Mouse (Mus musculus): ENCODE results near the gene Tfcp2. TPM values are rescaled to one million over a fixed set of nuclear protein-coding genes. Genes with fewer than 3 reads are reported as not detected.

Tfcp2 gene
- polyA plus RNA-seq, 1 experiment from 2014 or later = 36.9 TPM

GRCm38 (mm10) chr15:100469189-100469545 lies 82.6 kb downstream of the Tfcp2 start:
- Histone ChIP-seq H3K4me1 (replicated peaks) (peaks cover 34% of the 10 kb centered on the region), H3K9me3 (no peaks in the 10 kb centered on the region; the same call in 1 of the 2 replicates), H3K36me3 (peaks cover 37% of the 10 kb centered on the region), H3K27me3 (ENCODE audit: insufficient read depth, poor library complexity, severe bottlenecking) (no peaks in the 10 kb centered on the region), H3K4me3 (peak overlapping the region; percentile 86), H3K27ac (peak overlapping the region; percentile 92)
- WGBS = 1% methylated on average over 19 of the region's 19 CpGs
- DNase-seq (ENCODE audit: low spot score) = no peak

DNA sequence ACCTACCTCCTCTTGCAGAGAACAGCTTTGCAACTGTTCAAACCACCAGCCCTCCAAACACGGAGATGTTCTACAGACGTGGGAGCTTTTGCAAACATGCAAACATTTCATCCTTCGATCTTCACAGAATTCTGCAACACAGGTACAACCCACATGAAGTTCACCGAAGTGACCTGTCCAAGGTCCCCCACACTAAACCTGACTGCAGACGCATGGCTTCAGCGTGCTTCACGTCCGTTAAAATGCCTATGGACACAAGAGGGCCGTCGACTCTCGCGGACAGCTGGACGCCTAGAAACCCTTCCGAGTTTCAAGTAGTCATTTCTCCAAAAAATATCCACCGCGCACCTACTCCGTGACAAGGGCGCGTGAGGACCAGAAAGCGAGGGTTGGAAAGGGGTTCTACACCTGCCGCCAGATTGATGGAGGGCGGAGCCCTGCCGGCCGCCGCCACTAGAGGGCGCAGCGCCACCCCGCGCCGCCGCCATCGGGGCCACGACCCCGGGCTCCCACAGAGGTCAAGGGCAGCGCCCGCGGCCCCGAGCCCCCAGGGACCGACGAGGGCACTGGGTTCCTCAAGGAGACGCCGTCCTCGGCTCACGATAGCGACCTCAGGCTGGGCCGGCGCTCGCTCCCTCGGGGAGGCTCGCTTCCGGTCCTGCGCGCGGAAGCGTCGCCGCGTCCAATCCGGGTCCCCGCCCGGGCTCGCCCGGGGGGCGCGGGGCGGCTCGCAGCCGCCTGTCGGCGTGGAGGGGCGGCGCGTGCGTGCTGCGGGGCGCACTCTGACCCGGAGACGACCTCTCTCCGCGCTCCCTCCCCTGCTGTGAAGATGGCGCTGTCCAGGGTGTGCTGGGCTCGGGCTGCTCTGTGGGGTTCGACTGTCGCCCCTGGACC lies 83.3 kb downstream of the Tfcp2 start, which contains the start of gene Letmd1:
Gene Letmd1, plus strand, starts transcription at position 729 of the 894 bp plus-strand sequence.
- peak; percentile 86 for DNase-seq (ENCODE audit: low spot score)
- H3K4me3 ChIP-seq = peak within 1 kb of the TSS; percentile 86
- 3% methylated on average over 84 of the region's 84 CpGs for WGBS
- no peaks in the 10 kb centered on the region for H3K27me3 ChIP-seq (ENCODE audit: insufficient read depth, poor library complexity, severe bottlenecking)
- peaks cover 30% of the 10 kb centered on the region for H3K36me3 ChIP-seq
- peaks cover 34% of the 10 kb centered on the region for H3K4me1 ChIP-seq (replicated peaks)
- H3K9me3 ChIP-seq = no peaks in the 10 kb centered on the region; the same call in 1 of the 2 replicates
- peak within 1 kb of the TSS; percentile 92 for H3K27ac ChIP-seq

- no peak for DNase-seq (ENCODE audit: low spot score)
- H3K4me1 ChIP-seq (replicated peaks) = peaks cover 34% of the 10 kb centered on the region
- no peak overlapping the region for H3K27ac ChIP-seq
- H3K27me3 ChIP-seq (ENCODE audit: insufficient read depth, poor library complexity, severe bottlenecking) = no peaks in the 10 kb centered on the region
- H3K9me3 ChIP-seq = no peaks in the 10 kb centered on the region; the same call in 1 of the 2 replicates
- H3K36me3 ChIP-seq = peaks cover 22% of the 10 kb centered on the region
- peak overlapping the region; percentile 86 for H3K4me3 ChIP-seq
- 53% methylated on average over 8 of the region's 8 CpGs for WGBS
These were observed 84.1 kb downstream of the Tfcp2 start for GRCm38 (mm10) chr15:100467738-100468137.

DNA sequence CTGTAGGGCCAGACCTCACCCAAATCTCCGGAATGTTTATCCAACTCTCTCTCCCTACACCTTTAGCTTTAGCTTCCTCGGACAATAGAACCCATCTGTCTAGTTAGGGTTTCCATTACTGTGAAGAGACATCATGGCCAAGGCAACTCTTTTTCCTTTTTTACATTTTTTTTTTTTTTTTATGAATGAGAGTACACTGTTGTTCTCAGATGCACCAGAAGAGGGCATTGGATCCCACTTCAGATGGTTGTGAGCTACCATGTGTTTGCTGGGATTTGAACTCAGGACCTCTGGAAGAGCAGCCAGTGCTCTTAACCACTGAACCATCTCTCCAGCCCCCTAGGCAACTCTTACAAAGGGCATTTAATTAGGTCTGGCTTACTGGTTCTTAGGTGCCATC lies 86.4 kb downstream of the Tfcp2 start:
- 86% methylated on average over 2 of the region's 2 CpGs for WGBS
- no peaks in the 10 kb centered on the region for H3K27me3 ChIP-seq (ENCODE audit: insufficient read depth, poor library complexity, severe bottlenecking)
- peaks cover 33% of the 10 kb centered on the region for H3K4me1 ChIP-seq (replicated peaks)
- H3K27ac ChIP-seq = no peak overlapping the region
- no peak overlapping the region for H3K4me3 ChIP-seq
- no peaks in the 10 kb centered on the region for H3K9me3 ChIP-seq
- no peak for DNase-seq (ENCODE audit: low spot score)
- H3K36me3 ChIP-seq = no peaks in the 10 kb centered on the region

- Histone ChIP-seq H3K27me3 (ENCODE audit: insufficient read depth, poor library complexity, severe bottlenecking) (peaks cover 4% of the 10 kb centered on the region; the same call in 1 of the 2 replicates), H3K9me3 (no peaks in the 10 kb centered on the region), H3K4me3 (no peak overlapping the region), H3K4me1 (replicated peaks) (peaks cover 17% of the 10 kb centered on the region), H3K27ac (no peak overlapping the region), H3K36me3 (no peaks in the 10 kb centered on the region)
- WGBS = 29% methylated on average over 6 of the region's 6 CpGs
- DNase-seq (ENCODE audit: low spot score) = peak; percentile 60
These were observed 88.1 kb downstream of the Tfcp2 start for GRCm38 (mm10) chr15:100463712-100464111.

GRCm38 (mm10) chr15:100462086-100462485 lies 89.7 kb downstream of the Tfcp2 start:
- no peak for DNase-seq (ENCODE audit: low spot score)
- H3K27ac ChIP-seq = no peak overlapping the region
- H3K9me3 ChIP-seq = no peaks in the 10 kb centered on the region
- H3K4me3 ChIP-seq = no peak overlapping the region
- no peaks in the 10 kb centered on the region for H3K36me3 ChIP-seq
- H3K27me3 ChIP-seq (ENCODE audit: insufficient read depth, poor library complexity, severe bottlenecking) = peaks cover 11% of the 10 kb centered on the region; the same call in 1 of the 2 replicates
- 0 out of 2 replicates have a peak, but pooled peaks cover 3% of the 10 kb centered on the region for H3K4me1 ChIP-seq (replicated peaks)
- WGBS = 88% methylated on average over 5 of the region's 5 CpGs

- H3K4me3 ChIP-seq = no peak overlapping the region
- 81% methylated on average over 9 of the region's 9 CpGs for WGBS
These were observed 90.2 kb downstream of the Tfcp2 start for GRCm38 (mm10) chr15:100461646-100462045.

DNA sequence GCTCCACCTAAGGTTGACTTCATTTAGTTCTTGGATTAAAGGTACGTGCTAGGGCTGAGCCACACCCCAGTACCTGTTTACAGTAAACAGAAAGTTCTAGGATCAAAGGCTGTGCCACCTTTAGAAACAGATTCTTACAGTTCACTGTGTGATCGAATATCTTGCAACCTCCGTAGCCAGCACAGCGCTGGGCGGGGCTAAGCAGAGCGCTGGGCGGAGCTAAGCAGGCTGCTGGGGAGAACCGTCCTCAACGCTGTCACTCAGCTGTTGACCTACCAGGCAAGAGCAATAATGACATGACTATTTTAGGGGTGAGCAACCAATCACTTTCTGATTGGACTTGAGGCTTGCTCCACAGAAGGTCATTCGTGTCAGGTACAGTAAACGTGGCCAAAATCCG lies 90.9 kb downstream of the Tfcp2 start:
- no peaks in the 10 kb centered on the region for H3K9me3 ChIP-seq
- 0 out of 2 replicates have a peak, but pooled peaks cover 3% of the 10 kb centered on the region for H3K4me1 ChIP-seq (replicated peaks)
- no peak overlapping the region for H3K27ac ChIP-seq
- peaks cover 11% of the 10 kb centered on the region; the same call in 1 of the 2 replicates for H3K27me3 ChIP-seq (ENCODE audit: insufficient read depth, poor library complexity, severe bottlenecking)
- H3K4me3 ChIP-seq = peak overlapping the region; percentile 12; the same call in 1 of the 2 replicates
- peak; percentile 25 for DNase-seq (ENCODE audit: low spot score)
- no peaks in the 10 kb centered on the region for H3K36me3 ChIP-seq
- WGBS = 10% methylated on average over 12 of the region's 12 CpGs

More at GRCm38 (mm10) chr15:100461646-100462045, 90.2 kb downstream of the Tfcp2 start:
- DNase-seq (ENCODE audit: low spot score) = no peak
- H3K27me3 ChIP-seq (ENCODE audit: insufficient read depth, poor library complexity, severe bottlenecking) = peaks cover 11% of the 10 kb centered on the region; the same call in 1 of the 2 replicates
- no peaks in the 10 kb centered on the region for H3K36me3 ChIP-seq
- 0 out of 2 replicates have a peak, but pooled peaks cover 3% of the 10 kb centered on the region for H3K4me1 ChIP-seq (replicated peaks)
- no peak overlapping the region for H3K27ac ChIP-seq
- H3K9me3 ChIP-seq = no peaks in the 10 kb centered on the region

GRCm38 (mm10) chr15:100458055-100458454 lies 93.8 kb downstream of the Tfcp2 start:
- H3K27me3 ChIP-seq (ENCODE audit: insufficient read depth, poor library complexity, severe bottlenecking) = peaks cover 11% of the 10 kb centered on the region; the same call in 1 of the 2 replicates
- no peaks in the 10 kb centered on the region for H3K9me3 ChIP-seq
- peak; percentile 60 for DNase-seq (ENCODE audit: low spot score)
- no peaks in the 10 kb centered on the region for H3K36me3 ChIP-seq
- H3K4me1 ChIP-seq (replicated peaks) = 0 out of 2 replicates have a peak, but pooled peaks cover 3% of the 10 kb centered on the region
- H3K27ac ChIP-seq = no peak overlapping the region
- no peak overlapping the region for H3K4me3 ChIP-seq
- WGBS = 50% methylated on average over 10 of the region's 10 CpGs

DNA sequence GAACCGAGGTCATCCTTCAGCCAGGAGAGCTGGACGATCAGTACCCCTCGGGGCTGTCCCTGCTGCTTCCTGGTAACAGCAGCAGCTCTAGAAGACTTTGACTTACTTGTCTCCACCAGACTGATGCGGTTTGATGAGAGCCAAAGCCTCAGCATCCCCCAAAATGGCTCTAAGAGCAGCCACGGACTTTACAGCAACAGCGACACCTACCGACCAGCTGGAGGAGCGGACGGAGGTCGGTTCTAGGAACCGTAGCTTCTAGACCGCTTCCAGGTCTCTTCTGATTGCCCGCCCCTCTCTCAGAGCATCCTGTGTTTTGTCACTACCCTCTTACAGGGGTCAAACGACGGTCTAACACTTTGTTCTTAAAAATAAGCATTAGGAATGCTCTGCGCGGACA lies 94.5 kb downstream of the Tfcp2 start:
- 9% methylated on average over 17 of the region's 17 CpGs for WGBS
- Histone ChIP-seq H3K27me3 (ENCODE audit: insufficient read depth, poor library complexity, severe bottlenecking) (peaks cover 11% of the 10 kb centered on the region; the same call in 1 of the 2 replicates), H3K9me3 (no peaks in the 10 kb centered on the region), H3K27ac (no peak overlapping the region), H3K36me3 (no peaks in the 10 kb centered on the region), H3K4me1 (replicated peaks) (0 out of 2 replicates have a peak, but pooled peaks cover 3% of the 10 kb centered on the region), H3K4me3 (no peak overlapping the region)
- peak; percentile 80 for DNase-seq (ENCODE audit: low spot score)

- 63% methylated on average over 7 of the region's 7 CpGs for WGBS
- DNase-seq (ENCODE audit: low spot score) = no peak
These were observed 95.3 kb downstream of the Tfcp2 start for GRCm38 (mm10) chr15:100456356-100456991.

DNA sequence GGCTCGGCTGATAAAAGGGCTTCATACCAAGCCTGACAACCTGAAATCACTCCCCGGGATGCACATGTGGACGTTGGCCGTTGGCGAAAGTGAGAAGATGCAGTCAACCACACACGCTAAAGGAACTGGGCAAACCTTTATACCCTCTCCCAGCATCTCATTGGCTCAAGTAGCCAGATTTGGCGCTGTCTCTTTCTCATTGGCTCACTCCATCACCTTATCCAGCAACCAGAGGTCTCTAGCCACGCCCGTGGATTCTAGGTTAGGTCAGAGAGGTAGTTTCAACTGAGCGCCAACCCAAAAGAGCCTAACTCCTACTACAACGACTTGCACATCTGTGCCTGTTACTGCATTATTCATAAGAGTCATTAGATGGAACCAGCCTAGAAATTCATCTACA lies 99.3 kb downstream of the Tfcp2 start:
- 82% methylated on average over 11 of the region's 11 CpGs for WGBS
- H3K36me3 ChIP-seq = no peaks in the 10 kb centered on the region

More at GRCm38 (mm10) chr15:100456356-100456991, 95.3 kb downstream of the Tfcp2 start:
- Histone ChIP-seq H3K27me3 (ENCODE audit: insufficient read depth, poor library complexity, severe bottlenecking) (peaks cover 11% of the 10 kb centered on the region; the same call in 1 of the 2 replicates), H3K4me3 (no peak overlapping the region), H3K4me1 (replicated peaks) (0 out of 2 replicates have a peak, but pooled peaks cover 3% of the 10 kb centered on the region), H3K27ac (no peak overlapping the region), H3K36me3 (no peaks in the 10 kb centered on the region), H3K9me3 (no peaks in the 10 kb centered on the region)

More for the DNA sequence above, 99.3 kb downstream of the Tfcp2 start:
- Histone ChIP-seq H3K4me3 (no peak overlapping the region), H3K27me3 (ENCODE audit: insufficient read depth, poor library complexity, severe bottlenecking) (no peaks in the 10 kb centered on the region), H3K4me1 (replicated peaks) (no peaks in the 10 kb centered on the region), H3K9me3 (no peaks in the 10 kb centered on the region), H3K27ac (no peak overlapping the region)
- DNase-seq (ENCODE audit: low spot score) = no peak

Measured in hindbrain, embryonic 10.5 days (tissue).